Comparison of ENCODE assay signal across 7 mouse cellular contexts in genomic region chr4:46138287-46139222, GRCm38 (mm10). TPM values are rescaled to one million over a fixed set of nuclear protein-coding genes. Genes with fewer than 3 reads are reported as not detected.
DNase-seq lines count a peak whose midpoint lies in the region; ATAC-seq lines count a peak whose summit lies in the region.

Ncbp1 (plus strand) TSS chr4:46138613.
Tstd2 (minus strand) TSS chr4:46138694.

- 0 out of 2 replicates have a peak, but pooled peaks cover 4% of the 10 kb centered on the region for H3K4me1 ChIP-seq in embryonic facial prominence, embryonic 11.5 days (ENCODE audit: control insufficient read depth, insufficient read depth, low read length)
- H3K4me1 ChIP-seq in limb, embryonic 10.5 days: peaks cover 18% of the 10 kb centered on the region
- peaks cover 33% of the 10 kb centered on the region for H3K4me1 ChIP-seq in midbrain, embryonic 13.5 days (replicated peaks)

- peak; percentile 82 for ATAC-seq in embryonic facial prominence, embryonic 11.5 days (replicated peaks; ENCODE audit: insufficient number of reproducible peaks, low FRiP score, low TSS enrichment, low read depth)
- peak; percentile 83 for ATAC-seq in granulocyte monocyte progenitor cell, adult 5-6 weeks (replicated peaks; ENCODE audit: poor library complexity, severe bottlenecking)
- peak; percentile 92 for ATAC-seq in midbrain, embryonic 13.5 days

- peak within 1 kb of the TSS; percentile 97 for H3K27ac ChIP-seq in embryonic facial prominence, embryonic 11.5 days (replicated peaks; ENCODE audit: low read depth, low read length)
- peak within 1 kb of the TSS; percentile 97 for H3K27ac ChIP-seq in limb, embryonic 10.5 days
- peak within 1 kb of the TSS; percentile 98 for H3K27ac ChIP-seq in midbrain, embryonic 13.5 days

- under 1% methylated on average over 82 of the region's 90 CpGs for WGBS in embryonic facial prominence, embryonic 11.5 days
- under 1% methylated on average over 90 of the region's 90 CpGs for WGBS in limb, embryonic 10.5 days
- WGBS in midbrain, embryonic 13.5 days: under 1% methylated on average over 86 of the region's 90 CpGs

- peak; percentile 96 for DNase-seq in adrenal gland, postnatal 14 days
- peak; percentile 94 for DNase-seq in embryonic facial prominence, embryonic 11.5 days (ENCODE audit: low spot score)
- peak; percentile 91 for DNase-seq in kidney, adult 11 months
- peak; percentile 95 for DNase-seq in limb, embryonic 10.5 days (ENCODE audit: low spot score)
- DNase-seq in spleen, adult 12 weeks (ENCODE audit: low spot score): peak; percentile 92

- peak within 1 kb of the TSS; percentile 92 for H3K9ac ChIP-seq in embryonic facial prominence, embryonic 11.5 days (replicated peaks; ENCODE audit: low read length)
- peak within 1 kb of the TSS; percentile 99 for H3K9ac ChIP-seq in midbrain, embryonic 13.5 days (replicated peaks)

- H3K27me3 ChIP-seq in embryonic facial prominence, embryonic 11.5 days (ENCODE audit: control insufficient read depth, insufficient read depth, low read length): no peaks in the 10 kb centered on the region
- no peaks in the 10 kb centered on the region for H3K27me3 ChIP-seq in limb, embryonic 10.5 days (ENCODE audit: low read depth, poor library complexity, severe bottlenecking)
- no peaks in the 10 kb centered on the region for H3K27me3 ChIP-seq in midbrain, embryonic 13.5 days

- peak within 1 kb of the TSS; percentile 72 for H3K4me2 ChIP-seq in embryonic facial prominence, embryonic 11.5 days (ENCODE audit: low read depth, low read length)
- peak within 1 kb of the TSS; percentile 67 for H3K4me2 ChIP-seq in midbrain, embryonic 13.5 days (replicated peaks)

- no peaks in the 10 kb centered on the region for H3K9me3 ChIP-seq in embryonic facial prominence, embryonic 11.5 days (replicated peaks; ENCODE audit: control insufficient read depth, low read length)
- H3K9me3 ChIP-seq in limb, embryonic 10.5 days (replicated peaks): no peaks in the 10 kb centered on the region
- no peaks in the 10 kb centered on the region for H3K9me3 ChIP-seq in midbrain, embryonic 13.5 days

- no peaks in the 10 kb centered on the region; the same call in 1 of the 2 replicates for H3K36me3 ChIP-seq in embryonic facial prominence, embryonic 11.5 days (replicated peaks; ENCODE audit: control insufficient read depth, insufficient read depth, low read depth, low read length)
- H3K36me3 ChIP-seq in limb, embryonic 10.5 days: peaks cover 28% of the 10 kb centered on the region
- H3K36me3 ChIP-seq in midbrain, embryonic 13.5 days: peaks cover 16% of the 10 kb centered on the region

- peak within 1 kb of the TSS; percentile 80 for H3K4me3 ChIP-seq in embryonic facial prominence, embryonic 11.5 days (ENCODE audit: low read depth, low read length)
- peak within 1 kb of the TSS; percentile 93 for H3K4me3 ChIP-seq in limb, embryonic 10.5 days
- peak within 1 kb of the TSS; percentile 99 for H3K4me3 ChIP-seq in midbrain, embryonic 13.5 days (replicated peaks)

RNA-seq across cellular contexts. Expression of gene Ncbp1, which starts in this region (rescaled TPM):
- 47.5 and 50.8 TPM in 2 replicates for total RNA-seq in adrenal gland, postnatal 14 days (2021)
- polyA plus RNA-seq in embryonic facial prominence, embryonic 11.5 days (2014; fragmentation: Nextera tagmentation; extraction: Ambion mirVana): 138 and 143 TPM in 2 replicates
- total RNA-seq in granulocyte monocyte progenitor cell, adult 5-6 weeks (2014; fragmentation: Nextera tagmentation): 74.1 and 79.0 TPM in 2 replicates
- total RNA-seq in granulocyte monocyte progenitor cell, adult 5-6 weeks (2017): 104 and 131 TPM in 2 replicates
- polyA plus RNA-seq in limb, embryonic 10.5 days (2016; fragmentation: Nextera tagmentation; extraction: Ambion mirVana): 118 and 129 TPM in 2 replicates
- 97.4 and 98.3 TPM in 2 replicates for polyA plus RNA-seq in midbrain, embryonic 13.5 days (2015; fragmentation: Nextera tagmentation; extraction: Ambion mirVana)

RNA-seq across cellular contexts. Expression of gene Tstd2, which starts in this region (rescaled TPM):
- 27.5 and 28.3 TPM in 2 replicates for total RNA-seq in adrenal gland, postnatal 14 days (2021)
- polyA plus RNA-seq in embryonic facial prominence, embryonic 11.5 days (2014; fragmentation: Nextera tagmentation; extraction: Ambion mirVana): 36.6 and 36.7 TPM in 2 replicates
- 29.4 and 36.9 TPM in 2 replicates for total RNA-seq in granulocyte monocyte progenitor cell, adult 5-6 weeks (2014; fragmentation: Nextera tagmentation)
- total RNA-seq in granulocyte monocyte progenitor cell, adult 5-6 weeks (2017): 27.9 and 30.1 TPM in 2 replicates
- 65.8 and 72.8 TPM in 2 replicates for polyA plus RNA-seq in limb, embryonic 10.5 days (2016; fragmentation: Nextera tagmentation; extraction: Ambion mirVana)
- 44.1 and 47.4 TPM in 2 replicates for polyA plus RNA-seq in midbrain, embryonic 13.5 days (2015; fragmentation: Nextera tagmentation; extraction: Ambion mirVana)

Comparison
In these comparisons a context has a peak if more than half of its experiments do, and no peak if none do; other contexts are left out.
1. Peak in every context shown above with its lines: DNase-seq, ATAC-seq, H3K4me3 ChIP-seq and H3K27ac ChIP-seq.